Mouse (Mus musculus): ENCODE results near the gene Atp6v1g2.

Atp6v1g2 gene

GRCm38 (mm10) chr17:35191723-35192122, 41.7 kb upstream of the Atp6v1g2 start:
- no peak overlapping the region for H3K4me3 ChIP-seq (replicated peaks; ENCODE audit: low read length)
- no peaks in the 10 kb centered on the region for H3K36me3 ChIP-seq (ENCODE audit: insufficient read depth, low read length)
- no peaks in the 10 kb centered on the region for H3K9me3 ChIP-seq (ENCODE audit: low read length)
- TF ChIP-seq NANOG (IDR thresholded peaks at IDR 0.05; ENCODE audit: borderline replicate concordance, low read length): no peak
- peak; percentile 38 for TF ChIP-seq CTCF (conservative IDR thresholded peaks at IDR 0.05; ENCODE audit: low read length)
- peaks cover 64% of the 10 kb centered on the region for H3K4me1 ChIP-seq (replicated peaks; ENCODE audit: low read depth, low read length)
- H3K27me3 ChIP-seq (ENCODE audit: insufficient read depth, low read length): peaks cover 47% of the 10 kb centered on the region

- Histone ChIP-seq H3K4me1 (replicated peaks; ENCODE audit: low read depth, low read length) (peaks cover 52% of the 10 kb centered on the region), H3K36me3 (ENCODE audit: insufficient read depth, low read length) (no peaks in the 10 kb centered on the region), H3K9me3 (ENCODE audit: low read length) (no peaks in the 10 kb centered on the region), H3K4me3 (replicated peaks; ENCODE audit: low read length) (no peak overlapping the region), H3K27me3 (ENCODE audit: insufficient read depth, low read length) (peaks cover 58% of the 10 kb centered on the region)
- TF ChIP-seq NANOG (IDR thresholded peaks at IDR 0.05; ENCODE audit: borderline replicate concordance, low read length) (no peak), CTCF (conservative IDR thresholded peaks at IDR 0.05; ENCODE audit: low read length) (no peak), POU5F1 (IDR thresholded peaks at IDR 0.05; ENCODE audit: borderline replicate concordance, low read length) (no peak)
Observed at GRCm38 (mm10) chr17:35192924-35193323, 40.5 kb upstream of the Atp6v1g2 start.

GRCm38 (mm10) chr17:35193881-35194843, 39.3 kb upstream of the Atp6v1g2 start, which contains the start of gene Ltb:
Ltb (plus strand) TSS chr17:35194439.
- H3K4me3 ChIP-seq (replicated peaks; ENCODE audit: low read length): peak within 1 kb of the TSS; percentile 73
- peaks cover 45% of the 10 kb centered on the region for H3K4me1 ChIP-seq (replicated peaks; ENCODE audit: low read depth, low read length)
- no peaks in the 10 kb centered on the region for H3K36me3 ChIP-seq (ENCODE audit: insufficient read depth, low read length)
- peaks cover 70% of the 10 kb centered on the region for H3K27me3 ChIP-seq (ENCODE audit: insufficient read depth, low read length)
- TF ChIP-seq CTCF (conservative IDR thresholded peaks at IDR 0.05; ENCODE audit: low read length) (no peak), POU5F1 (IDR thresholded peaks at IDR 0.05; ENCODE audit: borderline replicate concordance, low read length) (no peak), NANOG (IDR thresholded peaks at IDR 0.05; ENCODE audit: borderline replicate concordance, low read length) (no peak)
- 0 out of 2 replicates have a peak, but pooled peaks cover 5% of the 10 kb centered on the region for H3K9me3 ChIP-seq (ENCODE audit: low read length)

- no peaks in the 10 kb centered on the region for H3K36me3 ChIP-seq (ENCODE audit: insufficient read depth, low read length)
- no peak for TF ChIP-seq NANOG (IDR thresholded peaks at IDR 0.05; ENCODE audit: borderline replicate concordance, low read length)
- no peak for TF ChIP-seq POU5F1 (IDR thresholded peaks at IDR 0.05; ENCODE audit: borderline replicate concordance, low read length)
- no peak for TF ChIP-seq CTCF (conservative IDR thresholded peaks at IDR 0.05; ENCODE audit: low read length)
- 0 out of 2 replicates have a peak, but pooled peaks cover 5% of the 10 kb centered on the region for H3K9me3 ChIP-seq (ENCODE audit: low read length)
- peaks cover 76% of the 10 kb centered on the region for H3K27me3 ChIP-seq (ENCODE audit: insufficient read depth, low read length)
- H3K4me1 ChIP-seq (replicated peaks; ENCODE audit: low read depth, low read length): peaks cover 39% of the 10 kb centered on the region
- H3K4me3 ChIP-seq (replicated peaks; ENCODE audit: low read length): peak overlapping the region; percentile 73
Observed at GRCm38 (mm10) chr17:35194844-35195630, 38.4 kb upstream of the Atp6v1g2 start.

- Histone ChIP-seq H3K4me1 (replicated peaks; ENCODE audit: low read depth, low read length) (peaks cover 32% of the 10 kb centered on the region), H3K27me3 (ENCODE audit: insufficient read depth, low read length) (peaks cover 80% of the 10 kb centered on the region), H3K9me3 (ENCODE audit: low read length) (0 out of 2 replicates have a peak, but pooled peaks cover 5% of the 10 kb centered on the region), H3K36me3 (ENCODE audit: insufficient read depth, low read length) (no peaks in the 10 kb centered on the region), H3K4me3 (replicated peaks; ENCODE audit: low read length) (peak overlapping the region; percentile 73)
- TF ChIP-seq NANOG (IDR thresholded peaks at IDR 0.05; ENCODE audit: borderline replicate concordance, low read length) (no peak), CTCF (conservative IDR thresholded peaks at IDR 0.05; ENCODE audit: low read length) (peak; percentile 2; the same call in 1 of the 2 replicates)
Observed at GRCm38 (mm10) chr17:35195631-35196320, 37.7 kb upstream of the Atp6v1g2 start.

- peak overlapping the region; percentile 73 for H3K4me3 ChIP-seq (replicated peaks; ENCODE audit: low read length)
- H3K4me1 ChIP-seq (replicated peaks; ENCODE audit: low read depth, low read length): peaks cover 32% of the 10 kb centered on the region
- no peak for TF ChIP-seq CTCF (conservative IDR thresholded peaks at IDR 0.05; ENCODE audit: low read length)
- TF ChIP-seq POU5F1 (IDR thresholded peaks at IDR 0.05; ENCODE audit: borderline replicate concordance, low read length): no peak
- no peak for TF ChIP-seq NANOG (IDR thresholded peaks at IDR 0.05; ENCODE audit: borderline replicate concordance, low read length)
- peaks cover 85% of the 10 kb centered on the region for H3K27me3 ChIP-seq (ENCODE audit: insufficient read depth, low read length)
- no peaks in the 10 kb centered on the region for H3K36me3 ChIP-seq (ENCODE audit: insufficient read depth, low read length)
- 0 out of 2 replicates have a peak, but pooled peaks cover 5% of the 10 kb centered on the region for H3K9me3 ChIP-seq (ENCODE audit: low read length)
Observed at GRCm38 (mm10) chr17:35196321-35196641, 37.2 kb upstream of the Atp6v1g2 start.

- no peak overlapping the region for H3K4me3 ChIP-seq (replicated peaks; ENCODE audit: low read length)
- H3K36me3 ChIP-seq (ENCODE audit: insufficient read depth, low read length): no peaks in the 10 kb centered on the region
- no peak for TF ChIP-seq CTCF (conservative IDR thresholded peaks at IDR 0.05; ENCODE audit: low read length)
- H3K27me3 ChIP-seq (ENCODE audit: insufficient read depth, low read length): peaks cover 94% of the 10 kb centered on the region
- H3K4me1 ChIP-seq (replicated peaks; ENCODE audit: low read depth, low read length): peaks cover 38% of the 10 kb centered on the region
- 0 out of 2 replicates have a peak, but pooled peaks cover 5% of the 10 kb centered on the region for H3K9me3 ChIP-seq (ENCODE audit: low read length)
Observed at GRCm38 (mm10) chr17:35197126-35197525, 36.3 kb upstream of the Atp6v1g2 start.

- Histone ChIP-seq H3K4me3 (replicated peaks; ENCODE audit: low read length) (no peak overlapping the region), H3K4me1 (replicated peaks; ENCODE audit: low read depth, low read length) (peaks cover 38% of the 10 kb centered on the region), H3K27me3 (ENCODE audit: insufficient read depth, low read length) (peaks cover 98% of the 10 kb centered on the region), H3K9me3 (ENCODE audit: low read length) (0 out of 2 replicates have a peak, but pooled peaks cover 5% of the 10 kb centered on the region), H3K36me3 (ENCODE audit: insufficient read depth, low read length) (no peaks in the 10 kb centered on the region)
- TF ChIP-seq POU5F1 (IDR thresholded peaks at IDR 0.05; ENCODE audit: borderline replicate concordance, low read length): no peak
- no peak for TF ChIP-seq NANOG (IDR thresholded peaks at IDR 0.05; ENCODE audit: borderline replicate concordance, low read length)
- no peak for TF ChIP-seq CTCF (conservative IDR thresholded peaks at IDR 0.05; ENCODE audit: low read length)
Observed at GRCm38 (mm10) chr17:35198029-35198428, 35.4 kb upstream of the Atp6v1g2 start.
